Mouse (Mus musculus): ENCODE measurements at regions not wholly inside any gene's neighbourhood (a gene's known extent, or its start where the extent isn't known, plus 50 kb on each side); places are given as distances from the start of the nearest gene placed in this dataset.

DNA sequence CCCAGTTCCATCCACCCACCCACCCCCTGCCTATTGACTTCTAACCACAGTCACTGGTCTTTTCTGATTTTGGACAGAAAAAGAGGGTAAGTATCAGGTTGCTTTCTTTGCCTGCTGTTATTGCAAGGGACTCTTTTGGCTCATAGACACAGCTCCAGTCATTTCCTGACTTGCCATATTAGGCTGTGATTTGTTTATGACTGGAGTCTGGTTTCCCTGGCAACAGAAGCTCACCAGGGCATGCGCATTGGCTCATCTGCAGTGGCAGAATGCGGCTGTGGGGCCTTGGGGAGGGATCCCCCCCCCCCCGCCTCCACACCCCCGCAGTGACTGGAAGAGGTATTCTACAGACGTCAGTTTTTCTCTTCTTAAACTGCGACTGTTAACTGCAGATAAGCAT lies 65.9 kb downstream of the Cdr1 start:
- DNase-seq (ENCODE audit: low spot score in 2 of 2) = peak; percentile 56 to 73

DNA sequence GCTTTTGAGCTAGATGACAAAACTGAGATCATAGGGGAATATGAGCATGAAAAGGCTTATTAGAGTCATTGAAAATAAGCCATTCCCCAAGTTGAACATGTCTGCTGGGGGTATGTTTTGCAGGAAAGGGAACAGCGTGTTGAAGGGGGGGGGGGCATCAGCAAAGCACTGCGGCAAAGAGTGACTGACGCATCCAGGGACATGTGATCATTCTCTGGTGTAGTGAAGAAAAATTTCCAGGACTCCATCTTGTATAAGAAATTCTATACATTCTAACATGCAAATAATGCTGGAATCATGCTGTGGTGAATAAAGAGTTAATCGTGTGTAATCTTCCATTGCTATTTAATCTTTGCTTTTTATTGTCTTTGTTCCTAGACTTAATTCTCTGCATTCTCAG lies 68.0 kb downstream of the Cdr1 start:
- peak; percentile 21 to 27 for DNase-seq (ENCODE audit: low spot score in 2 of 2)

DNA sequence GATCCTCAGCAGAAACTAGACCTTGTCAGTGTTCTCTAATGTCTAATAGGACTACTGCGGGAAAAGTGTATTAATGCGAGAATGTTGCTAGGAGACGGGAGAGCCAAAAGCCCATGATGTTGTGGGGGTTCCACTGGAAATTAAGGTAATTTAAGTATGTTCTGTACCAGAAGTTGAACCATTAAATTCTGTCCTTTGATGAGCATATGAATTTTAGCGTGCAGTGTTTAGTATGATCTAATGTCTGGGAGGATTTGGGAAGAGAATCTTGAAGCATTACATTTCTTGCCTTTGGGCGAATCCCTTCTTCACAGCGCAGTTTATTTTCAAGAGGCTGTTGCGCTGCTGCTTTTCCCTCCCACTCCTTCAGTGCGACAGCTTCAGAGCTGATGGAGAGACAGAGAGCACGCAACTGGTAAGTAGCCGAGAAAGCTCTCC lies 69.3 kb downstream of the Cdr1 start:
- DNase-seq (ENCODE audit: low spot score in 2 of 2) = peak; percentile 57 to 67
